Mouse (Mus musculus): ENCODE results near the gene Cacna2d3.

- TF ChIP-seq GATA1 (IDR thresholded peaks at IDR 0.05; ENCODE audit: borderline replicate concordance, low read length) (no peak), FLI1 (IDR thresholded peaks at IDR 0.05; ENCODE audit: low read length) (no peak)
Observed at GRCm38 (mm10) chr14:29030519-29030918, 691.1 kb downstream of the Cacna2d3 start.

All from megakaryocyte, embryonic 14.5 days (primary cell).